Mouse (Mus musculus): ENCODE measurements around the gene Timp2. TPM values are rescaled to one million over a fixed set of nuclear protein-coding genes. Genes with fewer than 3 reads are reported as not detected.
"Not testable (repeated sequence)": the region's sequence is repeated elsewhere in the genome, so short reads cannot be mapped to it uniquely, and the experiment has no call there.

Timp2 gene
- polyA plus RNA-seq (2016; fragmentation: Nextera tagmentation; extraction: Ambion mirVana) = 37.4 and 39.2 TPM in 2 replicates

DNA sequence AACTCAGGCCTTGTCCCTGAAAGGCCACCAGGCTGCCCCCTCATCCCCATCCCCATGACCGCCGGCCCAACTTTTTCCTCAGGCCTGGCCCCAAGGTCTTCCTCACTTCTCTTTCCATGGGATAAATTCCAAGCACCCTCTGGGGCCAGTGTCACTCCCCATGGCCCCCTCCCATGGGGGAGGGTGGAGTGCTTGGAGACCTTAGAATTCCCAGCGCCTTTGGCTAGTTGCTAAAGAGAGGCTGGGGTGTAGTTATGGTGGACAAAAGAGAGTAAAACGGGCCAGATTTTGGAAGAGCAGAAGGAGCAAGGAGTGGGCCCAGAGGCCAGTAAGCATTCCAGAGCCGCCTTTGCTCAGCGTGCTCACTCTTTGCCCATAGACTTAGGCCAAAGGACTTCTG lies at the start of gene Timp2:
Gene Timp2, minus strand, starts transcription at position 101 of the 400 bp plus-strand sequence.
- Histone ChIP-seq H3K4me3 (peak within 1 kb of the TSS; percentile 80), H3K36me3 (peaks cover 12% of the 10 kb centered on the region; the same call in 1 of the 2 replicates), H3K27ac (peak within 1 kb of the TSS; percentile 96), H3K27me3 (ENCODE audit: insufficient read depth, poor library complexity, severe bottlenecking) (no peaks in the 10 kb centered on the region; the same call in 1 of the 2 replicates), H3K4me1 (peaks cover 40% of the 10 kb centered on the region), H3K9me3 (no peaks in the 10 kb centered on the region)
- WGBS = 36% methylated on average over 6 of the region's 6 CpGs
- DNase-seq (ENCODE audit: low spot score) = no peak

- Histone ChIP-seq H3K27me3 (ENCODE audit: insufficient read depth, poor library complexity, severe bottlenecking) (0 out of 2 replicates have a peak, but pooled peaks cover 3% of the 10 kb centered on the region), H3K9me3 (no peaks in the 10 kb centered on the region), H3K4me3 (no peak overlapping the region), H3K27ac (no peak overlapping the region), H3K36me3 (peaks cover 44% of the 10 kb centered on the region), H3K4me1 (peaks cover 65% of the 10 kb centered on the region)
- 90% methylated on average over 8 of the region's 8 CpGs for WGBS
- no peak for DNase-seq (ENCODE audit: low spot score)
These were observed 49.8 kb upstream of the Timp2 start for GRCm38 (mm10) chr11:118405311-118405710.

- H3K36me3 ChIP-seq = peaks cover 35% of the 10 kb centered on the region
- H3K27ac ChIP-seq = peak overlapping the region; percentile 52; the same call in 1 of the 2 replicates
- H3K4me1 ChIP-seq = peaks cover 66% of the 10 kb centered on the region
- WGBS = 62% methylated on average over 6 of the region's 6 CpGs
- H3K4me3 ChIP-seq = no peak overlapping the region
- no peaks in the 10 kb centered on the region for H3K9me3 ChIP-seq
- DNase-seq (ENCODE audit: low spot score) = no peak
- no peaks in the 10 kb centered on the region for H3K27me3 ChIP-seq (ENCODE audit: insufficient read depth, poor library complexity, severe bottlenecking)
These were observed 48.7 kb upstream of the Timp2 start for GRCm38 (mm10) chr11:118403951-118404899.

- WGBS = 88% methylated on average over 2 of the region's 2 CpGs
These were observed 47.6 kb upstream of the Timp2 start for GRCm38 (mm10) chr11:118403183-118403582.

DNA sequence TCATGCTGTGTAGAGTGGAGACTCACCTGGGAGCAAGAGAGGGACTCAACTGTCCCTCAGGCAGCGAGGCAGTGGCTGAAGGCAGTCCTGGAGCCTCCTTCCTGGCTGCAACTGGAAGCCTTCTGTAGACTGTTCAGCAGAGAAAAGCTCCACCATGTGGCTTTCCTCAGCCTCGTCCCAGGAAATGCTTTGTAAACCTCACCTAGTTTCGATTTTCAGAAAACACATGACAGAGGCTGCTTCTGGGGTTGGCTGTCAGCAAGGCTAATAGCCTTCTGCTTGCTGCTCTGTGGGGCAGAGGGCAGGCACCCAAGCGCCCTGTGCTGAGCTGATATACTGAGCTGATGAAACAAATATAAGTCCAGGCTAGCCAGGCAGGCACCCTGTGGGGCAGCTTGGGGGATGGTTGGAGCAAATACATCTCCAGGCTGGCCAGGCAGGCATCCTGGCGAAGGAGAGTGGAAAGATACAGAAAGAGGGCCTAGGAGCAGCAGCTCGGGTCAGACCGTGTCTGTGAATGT lies 46.3 kb upstream of the Timp2 start, which contains the start of gene Lgals3bp:
Gene Lgals3bp, minus strand, starts transcription at position 333 of the 521 bp plus-strand sequence.
- no peaks in the 10 kb centered on the region for H3K9me3 ChIP-seq
- peak; percentile 79 for DNase-seq (ENCODE audit: low spot score)
- H3K36me3 ChIP-seq = peaks cover 12% of the 10 kb centered on the region
- peaks cover 5% of the 10 kb centered on the region for H3K27me3 ChIP-seq (ENCODE audit: insufficient read depth, poor library complexity, severe bottlenecking)
- peak within 1 kb of the TSS; percentile 86 for H3K27ac ChIP-seq
- H3K4me3 ChIP-seq = no peak within 1 kb of the TSS
- WGBS = 35% methylated on average over 7 of the region's 7 CpGs
- peaks cover 56% of the 10 kb centered on the region for H3K4me1 ChIP-seq

More at GRCm38 (mm10) chr11:118403183-118403582, 47.6 kb upstream of the Timp2 start:
- H3K27me3 ChIP-seq (ENCODE audit: insufficient read depth, poor library complexity, severe bottlenecking) = 0 out of 2 replicates have a peak, but pooled peaks cover 1% of the 10 kb centered on the region
- no peak overlapping the region for H3K27ac ChIP-seq
- H3K4me3 ChIP-seq = no peak overlapping the region
- H3K36me3 ChIP-seq = peaks cover 26% of the 10 kb centered on the region
- H3K9me3 ChIP-seq = no peaks in the 10 kb centered on the region
- peaks cover 59% of the 10 kb centered on the region for H3K4me1 ChIP-seq
- DNase-seq (ENCODE audit: low spot score) = no peak

GRCm38 (mm10) chr11:118401195-118401594 lies 45.7 kb upstream of the Timp2 start:
- H3K4me1 ChIP-seq = peaks cover 52% of the 10 kb centered on the region
- DNase-seq (ENCODE audit: low spot score) = no peak
- peaks cover 6% of the 10 kb centered on the region; the same call in 1 of the 2 replicates for H3K36me3 ChIP-seq
- peak overlapping the region; percentile 86 for H3K27ac ChIP-seq
- H3K4me3 ChIP-seq = no peak overlapping the region
- 76% methylated on average over 4 of the region's 4 CpGs for WGBS
- no peaks in the 10 kb centered on the region for H3K9me3 ChIP-seq
- peaks cover 5% of the 10 kb centered on the region for H3K27me3 ChIP-seq (ENCODE audit: insufficient read depth, poor library complexity, severe bottlenecking)

GRCm38 (mm10) chr11:118400566-118400936 lies 45.0 kb upstream of the Timp2 start:
- peak overlapping the region; percentile 86 for H3K27ac ChIP-seq
- peaks cover 52% of the 10 kb centered on the region for H3K4me1 ChIP-seq
- H3K4me3 ChIP-seq = 0 out of 2 replicates have a peak overlapping the region, but pooled peaks have one; percentile 12
- no peak for DNase-seq (ENCODE audit: low spot score)
- peaks cover 5% of the 10 kb centered on the region for H3K27me3 ChIP-seq (ENCODE audit: insufficient read depth, poor library complexity, severe bottlenecking)
- no peaks in the 10 kb centered on the region for H3K9me3 ChIP-seq
- WGBS = 14% methylated on average over 6 of the region's 6 CpGs
- H3K36me3 ChIP-seq = peaks cover 7% of the 10 kb centered on the region

- WGBS = 35% methylated on average over 5 of the region's 5 CpGs
- peak overlapping the region; percentile 86 for H3K27ac ChIP-seq
- peaks cover 8% of the 10 kb centered on the region for H3K36me3 ChIP-seq
- no peak for DNase-seq (ENCODE audit: low spot score)
- 0 out of 2 replicates have a peak overlapping the region, but pooled peaks have one; percentile 6 for H3K4me3 ChIP-seq
- H3K27me3 ChIP-seq (ENCODE audit: insufficient read depth, poor library complexity, severe bottlenecking) = peaks cover 5% of the 10 kb centered on the region
- H3K4me1 ChIP-seq = peaks cover 52% of the 10 kb centered on the region
- no peaks in the 10 kb centered on the region for H3K9me3 ChIP-seq
These were observed 44.5 kb upstream of the Timp2 start for GRCm38 (mm10) chr11:118399891-118400565.

DNA sequence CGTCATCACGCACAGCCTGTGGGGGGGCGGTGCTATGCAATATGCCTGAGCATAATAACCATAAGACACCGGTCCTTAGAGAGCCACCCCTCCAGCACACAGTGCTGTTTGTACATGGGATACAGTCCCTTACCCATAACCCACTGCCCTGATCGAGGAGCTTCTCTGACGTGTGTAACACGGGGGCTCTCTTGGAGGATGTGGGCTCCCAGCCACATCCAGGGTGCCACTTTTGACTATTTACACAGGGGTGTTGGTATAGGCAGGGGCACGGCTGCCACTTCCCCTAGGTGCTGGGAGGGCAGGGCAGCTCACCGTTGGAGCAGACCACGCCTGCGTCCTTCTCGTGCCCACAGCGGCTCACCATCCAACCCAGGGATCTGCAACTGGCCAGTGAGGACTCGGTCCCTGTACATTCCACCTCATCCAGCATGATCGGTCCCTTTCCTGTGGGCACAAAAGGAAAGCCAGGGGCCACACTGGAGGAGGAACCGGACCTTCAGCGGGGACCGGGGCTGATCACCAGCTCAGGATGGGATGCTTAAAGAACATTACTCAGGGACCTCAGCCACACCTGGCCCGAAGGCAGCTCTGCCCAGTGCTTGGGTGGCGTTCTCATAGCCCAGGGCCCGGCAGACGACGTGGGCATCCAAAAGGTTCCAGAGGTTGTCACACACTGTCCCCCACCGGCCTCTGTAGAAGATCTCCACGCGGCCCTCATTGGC lies 42.4 kb upstream of the Timp2 start:
- H3K27me3 ChIP-seq (ENCODE audit: insufficient read depth, poor library complexity, severe bottlenecking) = peaks cover 5% of the 10 kb centered on the region
- H3K27ac ChIP-seq = no peak overlapping the region
- 93% methylated on average over 26 of the region's 26 CpGs for WGBS
- H3K4me3 ChIP-seq = no peak overlapping the region
- DNase-seq (ENCODE audit: low spot score) = no peak
- H3K9me3 ChIP-seq = no peaks in the 10 kb centered on the region
- peaks cover 8% of the 10 kb centered on the region for H3K36me3 ChIP-seq
- peaks cover 42% of the 10 kb centered on the region for H3K4me1 ChIP-seq

DNA sequence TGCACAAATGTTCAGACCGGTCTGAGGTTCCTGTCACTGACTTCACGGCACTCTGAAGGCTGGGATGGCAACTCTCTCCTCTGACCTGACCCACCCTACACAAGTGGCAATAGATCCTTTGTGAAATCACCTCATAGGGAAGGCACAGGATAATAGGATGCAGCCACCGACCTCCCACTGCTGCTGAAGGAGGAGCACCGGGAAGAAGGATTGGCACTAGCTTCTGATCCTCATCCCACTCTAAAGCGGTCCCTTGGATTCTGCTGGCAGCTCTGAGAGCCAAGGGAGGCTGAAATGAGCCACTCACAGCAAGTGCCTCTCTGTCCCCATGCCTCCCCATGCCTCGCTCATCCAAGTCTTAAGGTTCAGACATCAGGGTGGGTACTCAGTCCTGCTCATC lies 39.0 kb upstream of the Timp2 start:
- no peak for DNase-seq (ENCODE audit: low spot score)
- 61% methylated on average over 6 of the region's 6 CpGs for WGBS
- Histone ChIP-seq H3K4me3 (no peak overlapping the region), H3K27me3 (ENCODE audit: insufficient read depth, poor library complexity, severe bottlenecking) (peaks cover 5% of the 10 kb centered on the region), H3K9me3 (no peaks in the 10 kb centered on the region), H3K4me1 (peaks cover 15% of the 10 kb centered on the region), H3K27ac (no peak overlapping the region), H3K36me3 (peaks cover 8% of the 10 kb centered on the region)

- peaks cover 10% of the 10 kb centered on the region for H3K4me1 ChIP-seq
- H3K27ac ChIP-seq = no peak overlapping the region
- H3K36me3 ChIP-seq = peaks cover 8% of the 10 kb centered on the region
- no peaks in the 10 kb centered on the region for H3K9me3 ChIP-seq
- H3K27me3 ChIP-seq (ENCODE audit: insufficient read depth, poor library complexity, severe bottlenecking) = peaks cover 5% of the 10 kb centered on the region
- H3K4me3 ChIP-seq = no peak overlapping the region
- DNase-seq (ENCODE audit: low spot score) = no peak
- 65% methylated on average over 5 of the region's 5 CpGs for WGBS
These were observed 38.5 kb upstream of the Timp2 start for GRCm38 (mm10) chr11:118393991-118394390.

GRCm38 (mm10) chr11:118387816-118388215 lies 32.3 kb upstream of the Timp2 start:
- not testable (repeated sequence) for H3K4me3 ChIP-seq; DNase-seq (ENCODE audit: low spot score); H3K36me3 ChIP-seq; H3K4me1 ChIP-seq; H3K27ac ChIP-seq; H3K27me3 ChIP-seq (ENCODE audit: insufficient read depth, poor library complexity, severe bottlenecking); H3K9me3 ChIP-seq
- 91% methylated on average over 13 of the region's 13 CpGs for WGBS
